Mouse (Mus musculus): ENCODE results near the gene Epop. TPM values are rescaled to one million over a fixed set of nuclear protein-coding genes. Genes with fewer than 3 reads are reported as not detected.

Gene Epop
- total and polyA plus RNA-seq, 2 experiments from 2014 or later: 0.15 to 6.0 TPM

DNA sequence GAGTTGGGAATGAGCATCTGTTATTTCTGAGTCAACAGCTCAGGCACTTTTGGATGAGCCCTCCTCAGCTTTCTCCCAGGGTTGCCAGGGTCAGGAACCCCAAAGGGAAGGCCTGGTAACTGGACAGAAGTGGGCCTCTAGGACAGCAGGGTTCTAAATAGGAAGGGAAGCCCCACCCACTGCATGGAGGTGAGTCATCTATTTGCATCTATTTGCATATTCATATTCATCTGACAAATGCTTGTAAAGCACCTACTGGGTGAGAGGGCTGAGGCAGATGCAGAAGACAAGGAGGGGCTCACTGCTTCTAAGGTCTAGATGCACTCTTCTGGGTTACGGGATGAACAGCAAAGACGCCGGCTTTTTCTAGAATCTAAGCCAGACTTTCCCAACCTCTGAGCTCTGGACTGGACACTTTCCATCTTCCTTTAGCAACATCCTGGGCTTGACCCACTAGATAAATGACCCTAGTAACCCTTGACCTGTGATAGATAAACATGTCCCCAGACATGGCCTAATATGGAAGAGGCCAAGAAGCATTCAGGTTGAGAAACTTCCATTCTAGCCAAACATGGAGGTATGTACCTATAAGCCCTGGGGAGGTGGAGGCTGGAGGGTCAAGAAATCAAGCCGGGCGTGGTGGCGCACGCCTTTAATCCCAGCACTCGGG, 22.3 kb downstream of the Epop start:
- DNase-seq (ENCODE audit: low spot score) (no peak), ATAC-seq (ENCODE audit: insufficient read depth, low read depth) (no peak)
- WGBS: 94% methylated on average over 8 of the region's 8 CpGs
- no peak for TF ChIP-seq EP300 (IDR thresholded peaks at IDR 0.05; ENCODE audit: low read depth)
- TF ChIP-seq CTCF (IDR thresholded peaks at IDR 0.05; ENCODE audit: low read depth): no peak
- no peak overlapping the region for H3K9ac ChIP-seq (replicated peaks; ENCODE audit: low read depth, low read length)
- no peaks in the 10 kb centered on the region for H3K9me3 ChIP-seq (replicated peaks; ENCODE audit: control insufficient read depth, low read length)
- H3K4me2 ChIP-seq (ENCODE audit: low read depth, low read length): no peak overlapping the region
- no peaks in the 10 kb centered on the region for H3K4me1 ChIP-seq (ENCODE audit: control insufficient read depth, insufficient read depth)
- no peak overlapping the region for H3K27ac ChIP-seq (ENCODE audit: low read depth)
- no peak overlapping the region for H3K4me3 ChIP-seq (ENCODE audit: low read depth, low read length)
- no peaks in the 10 kb centered on the region for H3K36me3 ChIP-seq (replicated peaks; ENCODE audit: control insufficient read depth, insufficient read depth, low read length)
- peaks cover 26% of the 10 kb centered on the region; the same call in 1 of the 2 replicates for H3K27me3 ChIP-seq (ENCODE audit: control insufficient read depth, insufficient read depth, low read length)

DNA sequence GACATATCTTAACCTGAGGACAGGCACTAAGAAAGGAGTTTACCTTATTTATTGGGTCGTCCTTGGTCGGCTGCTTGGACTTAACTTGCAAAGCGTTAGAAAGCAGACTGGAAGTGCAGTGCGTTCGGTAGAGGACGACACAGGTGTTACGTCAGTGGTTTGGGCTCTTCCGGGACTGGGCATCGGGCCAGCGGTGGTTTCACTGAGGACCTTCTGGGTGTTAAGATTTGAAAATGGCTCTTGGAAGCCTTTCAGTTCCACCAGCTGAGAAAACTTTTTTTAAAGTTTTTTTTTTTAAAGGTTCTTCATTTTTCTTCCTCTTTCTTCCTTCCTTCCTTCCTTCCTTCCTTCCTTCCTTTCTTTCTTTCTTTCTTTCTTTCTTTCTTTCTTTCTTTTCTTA, 25.6 kb downstream of the Epop start:
- TF ChIP-seq CTCF (IDR thresholded peaks at IDR 0.05; ENCODE audit: low read depth) (no peak), EP300 (IDR thresholded peaks at IDR 0.05; ENCODE audit: low read depth) (no peak)
- 44% methylated on average over 10 of the region's 10 CpGs for WGBS
- no peak overlapping the region for H3K4me3 ChIP-seq (ENCODE audit: low read depth, low read length)
- no peaks in the 10 kb centered on the region for H3K4me1 ChIP-seq (ENCODE audit: control insufficient read depth, insufficient read depth)
- no peak overlapping the region for H3K27ac ChIP-seq (ENCODE audit: low read depth)
- H3K9ac ChIP-seq (replicated peaks; ENCODE audit: low read depth, low read length): no peak overlapping the region
- no peak overlapping the region; the same call in 1 of the 2 replicates for H3K4me2 ChIP-seq (ENCODE audit: low read depth, low read length)
- H3K9me3 ChIP-seq (replicated peaks; ENCODE audit: control insufficient read depth, low read length): no peaks in the 10 kb centered on the region
- peaks cover 14% of the 10 kb centered on the region; the same call in 1 of the 2 replicates for H3K27me3 ChIP-seq (ENCODE audit: control insufficient read depth, insufficient read depth, low read length)
- no peaks in the 10 kb centered on the region for H3K36me3 ChIP-seq (replicated peaks; ENCODE audit: control insufficient read depth, insufficient read depth, low read length)
- no peak for ATAC-seq (ENCODE audit: insufficient read depth, low read depth)
- DNase-seq (ENCODE audit: low spot score): no peak

DNA sequence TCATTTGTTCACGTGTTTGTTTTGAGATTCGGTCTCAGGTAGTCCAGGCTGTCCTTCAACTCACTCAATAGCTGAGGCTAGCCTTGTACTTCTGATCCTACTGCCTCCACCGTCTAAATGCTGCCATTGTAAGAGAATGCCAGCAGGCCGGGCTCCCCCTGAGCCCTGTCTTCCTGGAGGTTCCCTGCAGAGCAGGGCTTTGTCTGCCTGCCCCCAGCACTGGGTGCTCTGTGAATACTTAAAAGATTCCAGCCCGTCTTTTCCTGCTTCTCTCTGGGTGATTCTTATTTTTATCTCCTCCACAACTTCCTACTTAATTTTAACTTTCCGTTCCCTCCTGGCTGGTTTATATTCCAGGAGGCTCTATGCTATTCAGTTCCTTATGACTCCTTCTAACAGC, 27.3 kb downstream of the Epop start:
- H3K4me3 ChIP-seq (ENCODE audit: low read depth, low read length): no peak overlapping the region
- no peak overlapping the region for H3K4me2 ChIP-seq (ENCODE audit: low read depth, low read length)
- H3K27me3 ChIP-seq (ENCODE audit: control insufficient read depth, insufficient read depth, low read length): peaks cover 12% of the 10 kb centered on the region; the same call in 1 of the 2 replicates
- DNase-seq (ENCODE audit: low spot score) (no peak), ATAC-seq (ENCODE audit: insufficient read depth, low read depth) (no peak)
- no peaks in the 10 kb centered on the region for H3K4me1 ChIP-seq (ENCODE audit: control insufficient read depth, insufficient read depth)
- H3K36me3 ChIP-seq (replicated peaks; ENCODE audit: control insufficient read depth, insufficient read depth, low read length): no peaks in the 10 kb centered on the region
- H3K9ac ChIP-seq (replicated peaks; ENCODE audit: low read depth, low read length): no peak overlapping the region
- WGBS: 22% methylated on average over 6 of the region's 6 CpGs
- TF ChIP-seq CTCF (IDR thresholded peaks at IDR 0.05; ENCODE audit: low read depth) (no peak), EP300 (IDR thresholded peaks at IDR 0.05; ENCODE audit: low read depth) (no peak)
- no peak overlapping the region for H3K27ac ChIP-seq (ENCODE audit: low read depth)
- H3K9me3 ChIP-seq (replicated peaks; ENCODE audit: control insufficient read depth, low read length): no peaks in the 10 kb centered on the region

DNA sequence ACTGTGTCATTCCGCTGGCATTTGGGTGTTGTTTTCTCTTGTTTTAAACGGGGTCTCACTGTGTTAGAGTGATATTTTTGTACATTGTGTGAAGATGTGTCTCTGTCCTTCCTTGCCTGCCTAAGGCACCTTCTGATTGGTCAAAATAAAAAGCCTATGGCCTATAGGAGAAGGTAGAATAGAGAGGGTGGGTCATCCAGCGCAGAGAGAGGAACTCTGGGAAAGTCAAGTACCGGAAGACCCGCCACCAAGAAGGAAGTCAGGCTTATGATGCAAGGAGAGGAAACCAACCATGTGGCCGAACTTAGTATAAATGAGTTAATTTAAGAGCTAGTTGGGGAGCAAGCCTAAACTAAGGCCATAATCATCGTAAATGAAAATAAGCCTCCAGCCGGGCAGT, 30.4 kb downstream of the Epop start:
- no peak overlapping the region for H3K4me2 ChIP-seq (ENCODE audit: low read depth, low read length)
- ATAC-seq (ENCODE audit: insufficient read depth, low read depth) (no peak), DNase-seq (ENCODE audit: low spot score) (no peak)
- H3K4me1 ChIP-seq (ENCODE audit: control insufficient read depth, insufficient read depth): no peaks in the 10 kb centered on the region
- 82% methylated on average over 8 of the region's 8 CpGs for WGBS
- H3K27ac ChIP-seq (ENCODE audit: low read depth): no peak overlapping the region
- H3K9ac ChIP-seq (replicated peaks; ENCODE audit: low read depth, low read length): no peak overlapping the region
- H3K9me3 ChIP-seq (replicated peaks; ENCODE audit: control insufficient read depth, low read length): no peaks in the 10 kb centered on the region
- no peaks in the 10 kb centered on the region for H3K36me3 ChIP-seq (replicated peaks; ENCODE audit: control insufficient read depth, insufficient read depth, low read length)
- H3K27me3 ChIP-seq (ENCODE audit: control insufficient read depth, insufficient read depth, low read length): 0 out of 2 replicates have a peak, but pooled peaks cover 3% of the 10 kb centered on the region
- no peak overlapping the region for H3K4me3 ChIP-seq (ENCODE audit: low read depth, low read length)
- TF ChIP-seq EP300 (IDR thresholded peaks at IDR 0.05; ENCODE audit: low read depth) (no peak), CTCF (IDR thresholded peaks at IDR 0.05; ENCODE audit: low read depth) (no peak)

DNA sequence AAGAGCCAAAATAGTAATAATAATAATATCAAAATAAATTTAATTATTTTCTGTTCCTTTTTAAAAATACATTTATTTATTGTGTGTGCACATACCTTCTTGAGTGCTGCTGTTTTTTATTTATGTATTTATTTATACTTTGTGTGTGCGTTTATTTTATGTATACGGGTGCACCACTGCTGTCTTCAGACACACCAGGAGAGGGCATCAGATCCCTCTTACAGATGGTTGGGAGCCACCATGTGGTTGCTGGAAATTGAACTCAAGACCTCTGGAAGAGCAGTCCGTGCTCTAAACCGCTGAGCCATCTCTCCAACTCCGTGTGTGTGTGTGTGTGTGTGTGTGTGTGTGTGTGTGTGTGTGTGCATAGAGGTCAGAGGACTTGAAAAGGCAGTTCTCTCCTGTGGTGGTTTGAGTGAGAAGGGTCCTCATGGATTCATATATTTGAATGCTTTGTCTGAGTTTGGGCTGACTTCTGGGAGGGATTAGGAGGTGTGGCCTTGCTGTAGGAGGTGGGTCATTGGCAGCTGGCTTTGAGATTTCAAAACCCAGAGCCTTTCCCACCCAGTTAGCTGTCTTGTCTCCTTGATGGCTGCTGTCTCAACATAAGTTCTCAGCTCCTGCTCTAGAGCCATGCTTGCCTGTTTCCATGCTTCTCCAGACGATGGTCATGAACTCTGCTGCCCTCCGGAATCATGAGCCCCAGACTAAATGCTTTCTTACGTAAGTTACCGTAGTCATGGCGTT, 31.4 kb downstream of the Epop start:
- Histone ChIP-seq H3K4me1 (ENCODE audit: control insufficient read depth, insufficient read depth) (no peaks in the 10 kb centered on the region), H3K27ac (ENCODE audit: low read depth) (no peak overlapping the region), H3K27me3 (ENCODE audit: control insufficient read depth, insufficient read depth, low read length) (0 out of 2 replicates have a peak, but pooled peaks cover 2% of the 10 kb centered on the region), H3K36me3 (replicated peaks; ENCODE audit: control insufficient read depth, insufficient read depth, low read length) (no peaks in the 10 kb centered on the region), H3K4me2 (ENCODE audit: low read depth, low read length) (no peak overlapping the region), H3K9me3 (replicated peaks; ENCODE audit: control insufficient read depth, low read length) (no peaks in the 10 kb centered on the region), H3K9ac (replicated peaks; ENCODE audit: low read depth, low read length) (no peak overlapping the region), H3K4me3 (ENCODE audit: low read depth, low read length) (no peak overlapping the region)
- ATAC-seq (ENCODE audit: insufficient read depth, low read depth): no peak
- WGBS: 73% methylated on average over 10 of the region's 10 CpGs
- TF ChIP-seq EP300 (IDR thresholded peaks at IDR 0.05; ENCODE audit: low read depth) (no peak), CTCF (IDR thresholded peaks at IDR 0.05; ENCODE audit: low read depth) (no peak)
- no peak for DNase-seq (ENCODE audit: low spot score)

Data from heart, postnatal 0 days (tissue).